Mouse (Mus musculus) spleen, adult 2 months (tissue): ENCODE results near the gene Srgap1.

Source experiments
- CTCF ChIP-seq: fragments of 200-500 bp; IDR thresholded peaks from 2 replicates; pipeline ENCODE4 v1.5.1; 2011; ENCODE audit warnings: mild to moderate bottlenecking, inconsistent platforms; ENCODE audit not compliant: insufficient read depth, insufficient read length, insufficient replicate concordance; ENCODE audit errors: extremely low read depth
- POLR2A ChIP-seq: fragments of 200-500 bp; IDR thresholded peaks from 2 replicates; pipeline ENCODE4 v1.6.1; 2011; ENCODE audit warnings: low read depth, low read length, inconsistent platforms

GRCm38 (mm10) chr10:122029738-122030137 lies 17.4 kb downstream of the Srgap1 start:
- TF ChIP-seq CTCF: no peak
- no peak for TF ChIP-seq POLR2A
